Mouse (Mus musculus): ENCODE results near the gene Wdr83. TPM values are rescaled to one million over a fixed set of nuclear protein-coding genes. Genes with fewer than 3 reads are reported as not detected.
A peak's percentile ranks its signal among the peaks of the same experiment; 100 is the strongest.

Wdr83 gene
- polyA plus RNA-seq, 1 experiment from 2014 or later, result 30.4 TPM

DNA sequence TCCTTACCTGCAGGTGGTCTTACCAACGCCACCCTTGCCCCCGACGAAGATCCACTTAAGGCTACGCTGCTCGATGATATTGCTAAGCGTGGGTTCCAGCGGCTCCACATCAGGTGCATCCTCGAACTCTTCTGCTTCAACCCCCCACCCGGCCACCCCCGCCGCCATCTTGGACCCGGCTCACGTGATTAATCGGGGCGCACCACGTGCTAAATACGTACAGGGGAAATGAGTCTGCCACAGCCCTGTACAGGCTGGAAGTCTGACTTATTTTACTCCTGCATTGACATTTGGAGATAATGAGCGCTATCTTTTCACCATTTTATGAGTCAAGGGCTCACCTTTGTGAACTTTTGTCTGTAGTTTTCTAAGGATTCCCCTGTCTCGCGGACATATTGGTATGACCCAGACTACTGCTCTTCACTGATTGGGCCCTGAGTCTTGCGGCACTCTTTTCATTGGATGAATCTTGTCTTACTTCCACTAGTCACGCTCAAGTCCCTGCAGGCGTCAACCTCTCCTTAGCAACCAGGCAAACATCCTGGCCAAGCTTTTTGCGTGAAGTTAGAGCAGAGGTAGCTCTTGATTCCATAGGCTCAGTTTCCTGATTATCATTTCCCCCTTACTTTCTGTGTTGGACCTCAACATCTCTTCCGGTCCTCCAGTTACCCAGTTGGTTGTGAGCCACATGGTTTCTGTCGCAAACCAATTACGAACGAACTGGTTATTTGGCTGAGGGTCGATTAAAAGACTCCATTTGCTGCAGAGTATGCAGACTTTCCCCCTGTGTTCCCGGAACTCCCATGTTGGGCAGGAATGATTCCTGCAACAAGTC lies 55.8 kb downstream of the Wdr83 start, which contains the start of gene Asna1:
TSS of gene Asna1 (minus strand) at position 184 of the 835 bp plus-strand sequence.
- DNase-seq (ENCODE audit: low read depth, low spot score) (peak; percentile 80), ATAC-seq (peak; percentile 73)
- in situ Hi-C loops (cut with MboI; ENCODE audit: low pct_unique_long_range_greater_than_20kb), result no loop called here
- no peaks in the 10 kb centered on the region for H3K27me3 ChIP-seq
- TF ChIP-seq CTCF (IDR thresholded peaks at IDR 0.05), result no peak
- ChIA-PET POLR2A (interaction anchor here (1.4 to 1.9 kb wide), 3 partner anchors 8 to 49 kb away, joined by 3 to 9 read pairs (median 7); no protein-coding TSS in a partner anchor), CTCF (interaction anchor here (0.9 to 2.0 kb wide), 3 partner anchors 11 to 46 kb away, joined by 4 to 8 read pairs (median 5); partner anchors contain the start of genes Dhps and Tnpo2)

Other genes starting within 250 kb of the Wdr83 start
- 31.8 TPM for gene Gadd45gip1, start 249.8 kb downstream of the Wdr83 start, polyA plus RNA-seq (2021)
- gene Rad23a, start 240.6 kb downstream of the Wdr83 start, polyA plus RNA-seq (2021), result 126 TPM
- 1,232 TPM for gene Calr, start 234.4 kb downstream of the Wdr83 start, polyA plus RNA-seq (2021)
- 79.6 TPM for gene Farsa, start 224.3 kb downstream of the Wdr83 start, polyA plus RNA-seq (2021)
- gene Syce2, start 209.2 kb downstream of the Wdr83 start, polyA plus RNA-seq (2021), result 6.0 TPM
- gene Gcdh, start 187.4 kb downstream of the Wdr83 start, polyA plus RNA-seq (2021), result 55.5 TPM
- gene Klf1, start 179.4 kb downstream of the Wdr83 start, polyA plus RNA-seq (2021), result 0.28 TPM
- gene Dnase2a, start 172.7 kb downstream of the Wdr83 start, polyA plus RNA-seq (2021), result 25.9 TPM
- 0.60 TPM for gene Mast1, start 143.9 kb downstream of the Wdr83 start, polyA plus RNA-seq (2021)
- gene Rtbdn, start 134.3 kb downstream of the Wdr83 start, polyA plus RNA-seq (2021), result 0.22 TPM
- 6.4 TPM for gene Gm49661, start 111.9 kb downstream of the Wdr83 start, polyA plus RNA-seq (2021)
- 668 TPM for gene Prdx2, start 111.7 kb downstream of the Wdr83 start, polyA plus RNA-seq (2021)
- 91.5 TPM for gene Rnaseh2a, start 111.5 kb downstream of the Wdr83 start, polyA plus RNA-seq (2021)
- 280 TPM for gene Junb, start 102.6 kb downstream of the Wdr83 start, polyA plus RNA-seq (2021)
- gene Hook2, start 90.7 kb downstream of the Wdr83 start, polyA plus RNA-seq (2021), result 33.0 TPM
- gene Best2, start 66.8 kb downstream of the Wdr83 start, polyA plus RNA-seq (2021), result 0.05 TPM
- gene Asna1, start 56.0 kb downstream of the Wdr83 start, polyA plus RNA-seq (2021), result 159 TPM
- 152 TPM for gene Trir, start 54.5 kb downstream of the Wdr83 start, polyA plus RNA-seq (2021)
- 83.7 TPM for gene Tnpo2, start 44.4 kb downstream of the Wdr83 start, polyA plus RNA-seq (2021)
- 32.7 TPM for gene Fbxw9, start 21.3 kb downstream of the Wdr83 start, polyA plus RNA-seq (2021)
- 0.21 TPM for gene Gm5741, start 13.3 kb downstream of the Wdr83 start, polyA plus RNA-seq (2021)
- gene Dhps, start 9.5 kb downstream of the Wdr83 start, polyA plus RNA-seq (2021), result 57.6 TPM
- gene Wdr83os, start 566 bp downstream of the Wdr83 start, polyA plus RNA-seq (2021), result 104 TPM
- gene Man2b1, start 2.0 kb upstream of the Wdr83 start, polyA plus RNA-seq (2021), result 45.5 TPM
- gene Zfp791, start 41.8 kb upstream of the Wdr83 start, polyA plus RNA-seq (2021), result 2.2 TPM
- 3.8 TPM for gene Cks1brt, start 70.6 kb upstream of the Wdr83 start, polyA plus RNA-seq (2021)
- not detected for gene Olfr371, start 144.7 kb upstream of the Wdr83 start, polyA plus RNA-seq (2021)
- 52.7 TPM for gene Orc6, start 218.3 kb upstream of the Wdr83 start, polyA plus RNA-seq (2021)
- gene Vps35, start 218.5 kb upstream of the Wdr83 start, polyA plus RNA-seq (2021), result 163 TPM